Mouse (Mus musculus) intestine, embryonic 15.5 days (tissue): Measurements from ENCODE around the gene Tgfbr2. TPM values are rescaled to one million over a fixed set of nuclear protein-coding genes. Genes with fewer than 3 reads are reported as not detected.
A peak's percentile ranks its signal among the peaks of the same experiment; 100 is the strongest.

ENCODE experiments used
- ATAC-seq: fragments of 200-750 bp; cut with Nextera tagmentation; 2 replicates; pipeline ENCODE4 v1.8.0; 2017; ENCODE audit warnings: moderate TSS enrichment, moderate library complexity
- H3K27ac ChIP-seq: fragments of 300-500 bp; sonication (generic); 2 replicates; pipeline ENCODE4 v1.5.1; 2015; ENCODE audit warnings: mild to moderate bottlenecking, inconsistent platforms
- H3K27me3 ChIP-seq: fragments of 300-500 bp; sonication (generic); replicated peaks from 2 replicates; pipeline ENCODE4 v1.6.1; 2015; ENCODE audit warnings: inconsistent platforms
- H3K36me3 ChIP-seq: fragments of 300-500 bp; sonication (generic); 2 replicates; pipeline ENCODE4 v1.6.1; 2015; ENCODE audit warnings: inconsistent platforms
- H3K4me1 ChIP-seq: fragments of 300-500 bp; sonication (generic); replicated peaks from 2 replicates; pipeline ENCODE4 v1.6.1; 2015; ENCODE audit warnings: inconsistent platforms
- H3K4me2 ChIP-seq: fragments of 300-500 bp; sonication (generic); replicated peaks from 2 replicates; pipeline ENCODE4 v1.6.1; 2015; ENCODE audit warnings: mild to moderate bottlenecking, inconsistent platforms
- H3K4me3 ChIP-seq: fragments of 300-500 bp; sonication (generic); replicated peaks from 2 replicates; pipeline ENCODE4 v1.5.1; 2015; ENCODE audit warnings: inconsistent platforms
- H3K9ac ChIP-seq: fragments of 300-500 bp; sonication (generic); 2 replicates; pipeline ENCODE4 v1.6.1; 2015; ENCODE audit warnings: inconsistent platforms
- H3K9me3 ChIP-seq: fragments of 300-500 bp; sonication (generic); 2 replicates; pipeline ENCODE4 v1.6.1; 2016; ENCODE audit warnings: inconsistent platforms
- WGBS: fragments of 180-500 bp; shearing (Covaris S2); methylation state at CpG from one replicate; pipeline ENCODE4 v1.1.7; 2015; 5-methylcytosine and 5-hydroxymethylcytosine counted together
- polyA plus RNA-seq: library from polyadenylated mRNA; unstranded; fragments of >200 nt; fragmentation: Nextera tagmentation; extraction: Ambion mirVana; gene quantifications from 2 replicates; pipeline ENCODE4 v1.2.1, GENCODE M21; 2015

Gene Tgfbr2
- polyA plus RNA-seq, 1 experiment from 2014 or later = 31.8 TPM

DNA sequence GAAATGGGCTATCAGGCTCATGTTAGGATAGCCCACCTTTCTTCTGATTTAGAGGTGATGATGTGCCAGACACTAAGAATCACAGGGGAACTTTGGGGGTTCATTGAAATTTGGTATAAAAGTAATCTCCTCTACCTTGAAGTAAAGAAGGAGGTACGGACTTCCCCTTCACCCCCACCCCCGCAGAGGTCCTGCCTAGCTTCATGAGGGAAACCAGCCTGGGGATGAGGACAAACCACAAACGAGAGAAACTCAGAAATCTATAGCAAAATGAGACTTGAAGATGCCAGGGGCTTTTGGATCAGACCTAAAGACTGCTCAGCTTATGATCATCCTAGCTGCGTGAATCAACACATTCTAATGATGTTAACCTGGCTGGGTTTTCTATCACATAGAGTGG lies 14.7 kb upstream of the Tgfbr2 start:
- Histone ChIP-seq H3K4me2 (no peak overlapping the region), H3K27me3 (no peaks in the 10 kb centered on the region), H3K9ac (no peak overlapping the region), H3K4me3 (no peak overlapping the region), H3K9me3 (no peaks in the 10 kb centered on the region), H3K36me3 (no peaks in the 10 kb centered on the region), H3K27ac (no peak overlapping the region), H3K4me1 (peaks cover 13% of the 10 kb centered on the region)
- 90% methylated on average over 4 of the region's 4 CpGs for WGBS
- ATAC-seq = no peak

DNA sequence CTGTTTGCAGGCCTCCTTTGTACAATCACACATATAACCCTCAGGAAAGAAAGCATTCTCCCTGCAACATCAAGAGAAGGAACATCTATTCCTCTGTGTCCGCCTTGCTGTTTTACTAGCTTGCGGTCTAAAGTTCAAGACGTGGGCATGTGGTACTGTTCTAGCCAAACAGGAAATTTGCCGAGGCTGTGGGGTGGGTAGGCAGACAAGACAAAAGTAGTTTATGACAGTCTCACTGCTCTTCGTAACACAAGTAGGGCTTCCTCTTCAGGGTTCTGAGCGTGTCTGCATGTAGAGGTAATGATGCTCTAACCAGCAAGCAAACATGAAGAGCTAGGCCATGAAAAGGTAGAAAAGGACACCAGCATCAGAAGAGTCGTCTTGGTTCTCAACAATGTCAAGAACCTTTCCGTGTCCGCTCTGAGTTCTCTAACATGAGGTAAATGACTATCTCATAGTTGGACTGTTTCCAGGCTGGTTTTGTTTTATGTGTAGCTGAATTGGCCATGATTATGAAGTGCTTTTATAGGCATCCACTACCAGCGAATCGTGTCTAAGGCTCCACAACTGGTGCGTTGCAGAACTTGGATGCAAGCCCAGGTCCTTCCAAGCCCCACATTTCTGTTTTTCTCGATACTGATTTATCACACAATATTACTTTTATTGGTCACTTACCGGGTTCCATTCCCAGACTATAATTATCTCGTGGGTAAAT lies 13.9 kb upstream of the Tgfbr2 start:
- no peaks in the 10 kb centered on the region for H3K36me3 ChIP-seq
- WGBS = 61% methylated on average over 15 of the region's 15 CpGs
- no peaks in the 10 kb centered on the region for H3K27me3 ChIP-seq
- H3K4me2 ChIP-seq = no peak overlapping the region
- H3K4me1 ChIP-seq = peaks cover 13% of the 10 kb centered on the region
- no peaks in the 10 kb centered on the region for H3K9me3 ChIP-seq
- ATAC-seq = no peak
- peak overlapping the region; percentile 7; the same call in 1 of the 2 replicates for H3K27ac ChIP-seq
- H3K4me3 ChIP-seq = no peak overlapping the region
- no peak overlapping the region for H3K9ac ChIP-seq

DNA sequence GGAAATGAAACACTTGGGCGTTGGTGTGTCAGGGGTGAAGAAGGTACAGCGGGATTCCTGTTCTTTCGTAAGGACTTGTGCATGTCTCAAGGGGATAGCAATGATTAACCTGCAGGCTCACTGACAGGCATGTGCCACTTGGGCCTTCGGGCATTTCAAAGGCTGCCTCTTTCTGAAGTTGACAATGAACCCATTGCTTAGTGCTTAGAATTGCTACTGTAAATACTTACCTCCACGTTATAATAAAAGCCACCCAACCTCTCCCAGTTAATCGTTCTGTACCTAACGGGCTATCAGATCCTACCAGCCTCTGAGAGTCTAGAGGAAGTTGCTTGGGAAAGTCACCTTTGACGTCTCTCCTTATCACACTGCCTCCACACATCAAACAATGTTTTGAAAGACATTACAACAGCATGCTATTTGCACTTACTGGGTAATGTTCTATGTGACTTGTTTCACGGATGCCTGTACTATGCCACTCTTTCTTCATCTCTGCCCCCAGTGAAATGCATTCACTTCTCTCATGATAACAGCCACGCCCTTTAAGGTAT lies 12.1 kb upstream of the Tgfbr2 start:
- no peaks in the 10 kb centered on the region for H3K9me3 ChIP-seq
- H3K9ac ChIP-seq = no peak overlapping the region
- H3K4me2 ChIP-seq = no peak overlapping the region
- H3K4me3 ChIP-seq = no peak overlapping the region
- peak overlapping the region; percentile 40; the same call in 1 of the 2 replicates for H3K27ac ChIP-seq
- ATAC-seq = peak; percentile 82
- peaks cover 13% of the 10 kb centered on the region for H3K4me1 ChIP-seq
- no peaks in the 10 kb centered on the region for H3K27me3 ChIP-seq
- 62% methylated on average over 10 of the region's 10 CpGs for WGBS
- no peaks in the 10 kb centered on the region for H3K36me3 ChIP-seq

DNA sequence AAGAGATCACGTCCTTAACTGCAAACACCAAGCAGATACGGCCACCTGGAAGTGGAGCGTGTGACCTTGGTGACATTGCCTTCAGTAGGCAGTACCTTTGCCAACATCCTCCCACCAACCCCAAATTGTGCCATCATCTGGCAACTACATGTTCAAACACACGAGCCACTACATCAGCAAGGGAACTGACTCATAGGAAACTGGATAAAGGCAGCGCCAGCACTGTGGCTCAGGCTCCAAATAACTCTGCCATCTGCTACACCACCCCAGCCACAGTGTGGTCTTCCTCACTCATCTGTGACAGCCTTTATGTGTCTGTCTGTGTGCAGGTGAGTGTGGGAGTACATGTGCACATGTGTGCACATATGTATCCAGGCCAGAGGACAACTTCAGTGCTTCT lies 9.7 kb upstream of the Tgfbr2 start:
- no peaks in the 10 kb centered on the region for H3K9me3 ChIP-seq
- H3K4me1 ChIP-seq = peaks cover 13% of the 10 kb centered on the region; the same call in 1 of the 2 replicates
- H3K9ac ChIP-seq = no peak overlapping the region
- no peak overlapping the region for H3K4me2 ChIP-seq
- H3K27ac ChIP-seq = no peak overlapping the region
- ATAC-seq = no peak
- H3K4me3 ChIP-seq = no peak overlapping the region
- no peaks in the 10 kb centered on the region for H3K27me3 ChIP-seq
- WGBS = 89% methylated on average over 5 of the region's 5 CpGs
- H3K36me3 ChIP-seq = no peaks in the 10 kb centered on the region

DNA sequence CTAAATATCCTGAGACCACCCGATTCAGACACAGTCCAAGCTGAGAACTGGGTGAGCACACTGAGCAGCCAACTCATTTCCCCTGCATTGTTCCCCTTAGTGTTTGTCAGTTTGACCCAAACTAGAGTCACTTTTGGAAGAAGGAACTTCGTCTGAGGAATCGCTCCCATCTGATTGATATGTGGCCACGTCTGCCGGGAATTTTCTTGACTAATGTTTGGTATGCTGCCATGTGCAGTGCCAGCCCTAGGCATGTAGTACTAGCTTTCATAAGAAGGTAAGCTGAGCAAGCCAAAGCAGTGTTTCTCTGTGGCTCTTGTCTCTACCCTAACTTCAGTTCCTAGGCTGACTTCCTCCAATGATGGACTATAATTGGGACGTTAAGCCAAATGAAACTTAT lies 7.9 kb upstream of the Tgfbr2 start:
- Histone ChIP-seq H3K9me3 (no peaks in the 10 kb centered on the region), H3K27me3 (no peaks in the 10 kb centered on the region), H3K9ac (no peak overlapping the region), H3K4me2 (no peak overlapping the region), H3K36me3 (no peaks in the 10 kb centered on the region), H3K4me3 (no peak overlapping the region), H3K27ac (no peak overlapping the region), H3K4me1 (peaks cover 6% of the 10 kb centered on the region; the same call in 1 of the 2 replicates)
- no peak for ATAC-seq
- 89% methylated on average over 6 of the region's 6 CpGs for WGBS

DNA sequence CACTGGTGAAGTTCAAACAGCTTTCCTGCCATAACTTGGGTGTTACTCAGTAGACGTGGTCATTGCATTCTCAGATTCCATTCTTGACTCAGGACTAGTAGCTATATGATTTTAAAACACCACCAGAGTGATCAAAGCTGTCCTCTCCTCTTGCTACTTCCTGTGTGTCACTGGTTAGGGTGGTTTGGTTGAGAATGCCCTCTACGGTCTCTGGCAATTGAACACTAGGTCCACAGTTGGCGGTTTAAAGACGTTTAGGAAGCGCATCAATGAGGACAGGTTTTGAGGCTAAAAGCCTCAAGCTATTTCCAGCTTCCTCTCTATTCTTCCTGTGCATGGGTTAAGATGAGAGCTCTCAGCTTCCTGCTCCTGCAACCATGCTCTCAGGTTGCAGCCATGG lies 6.4 kb upstream of the Tgfbr2 start:
- no peaks in the 10 kb centered on the region for H3K27me3 ChIP-seq
- H3K4me3 ChIP-seq = no peak overlapping the region
- H3K4me2 ChIP-seq = no peak overlapping the region
- H3K9ac ChIP-seq = no peak overlapping the region
- H3K36me3 ChIP-seq = no peaks in the 10 kb centered on the region
- no peak for ATAC-seq
- H3K27ac ChIP-seq = no peak overlapping the region
- no peaks in the 10 kb centered on the region for H3K9me3 ChIP-seq
- H3K4me1 ChIP-seq = 0 out of 2 replicates have a peak, but pooled peaks cover under 1% of the 10 kb centered on the region
- 82% methylated on average over 5 of the region's 5 CpGs for WGBS

DNA sequence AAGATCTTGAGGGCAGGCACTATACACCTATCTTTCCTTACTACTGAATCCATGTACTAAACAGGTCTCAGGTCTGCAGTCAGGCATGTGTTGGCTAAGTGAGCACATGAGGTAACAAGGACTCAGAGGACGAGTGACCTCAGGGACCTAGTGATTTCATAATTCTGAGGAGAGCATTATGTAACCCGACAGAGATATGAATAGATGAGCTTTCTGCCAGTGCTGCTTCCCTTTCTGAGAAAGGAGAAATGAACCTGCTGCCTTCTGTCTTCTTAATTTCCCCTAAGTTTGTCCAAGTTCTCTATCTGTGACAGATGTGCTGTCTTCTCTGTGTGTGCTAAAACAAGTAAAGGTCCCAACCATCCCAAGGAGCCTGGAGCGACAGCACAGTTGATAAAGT lies 3.0 kb upstream of the Tgfbr2 start:
- Histone ChIP-seq H3K4me2 (no peak overlapping the region), H3K27me3 (no peaks in the 10 kb centered on the region), H3K9ac (no peak overlapping the region), H3K9me3 (no peaks in the 10 kb centered on the region), H3K4me3 (no peak overlapping the region), H3K27ac (no peak overlapping the region), H3K36me3 (no peaks in the 10 kb centered on the region), H3K4me1 (peaks cover 9% of the 10 kb centered on the region)
- 74% methylated on average over 3 of the region's 3 CpGs for WGBS
- ATAC-seq = no peak

DNA sequence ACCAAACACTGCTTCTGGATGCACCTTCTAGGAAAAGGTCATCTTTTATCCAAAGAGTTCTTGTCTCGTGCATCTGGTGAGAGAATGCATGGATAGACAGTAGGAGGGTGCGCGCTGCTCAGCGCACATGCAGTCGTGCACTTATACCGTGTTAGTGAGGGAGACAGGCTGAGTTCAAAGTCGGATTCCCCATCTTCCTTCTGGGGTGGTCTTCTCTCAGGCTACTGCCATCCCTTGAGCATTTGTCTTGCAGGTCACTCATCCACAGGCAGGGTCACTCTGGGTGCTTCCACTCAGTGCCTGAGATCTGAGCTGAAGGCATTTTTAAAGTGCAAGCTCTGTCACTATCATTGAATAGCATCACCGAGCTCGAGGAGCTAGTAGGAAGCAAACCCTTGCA lies 1.9 kb upstream of the Tgfbr2 start:
- H3K27me3 ChIP-seq = no peaks in the 10 kb centered on the region
- H3K27ac ChIP-seq = no peak overlapping the region
- H3K4me2 ChIP-seq = no peak overlapping the region
- no peaks in the 10 kb centered on the region for H3K36me3 ChIP-seq
- peaks cover 14% of the 10 kb centered on the region for H3K4me1 ChIP-seq
- ATAC-seq = no peak
- WGBS = 90% methylated on average over 9 of the region's 9 CpGs
- H3K4me3 ChIP-seq = no peak overlapping the region
- H3K9ac ChIP-seq = no peak overlapping the region; the same call in 1 of the 2 replicates
- no peaks in the 10 kb centered on the region for H3K9me3 ChIP-seq

DNA sequence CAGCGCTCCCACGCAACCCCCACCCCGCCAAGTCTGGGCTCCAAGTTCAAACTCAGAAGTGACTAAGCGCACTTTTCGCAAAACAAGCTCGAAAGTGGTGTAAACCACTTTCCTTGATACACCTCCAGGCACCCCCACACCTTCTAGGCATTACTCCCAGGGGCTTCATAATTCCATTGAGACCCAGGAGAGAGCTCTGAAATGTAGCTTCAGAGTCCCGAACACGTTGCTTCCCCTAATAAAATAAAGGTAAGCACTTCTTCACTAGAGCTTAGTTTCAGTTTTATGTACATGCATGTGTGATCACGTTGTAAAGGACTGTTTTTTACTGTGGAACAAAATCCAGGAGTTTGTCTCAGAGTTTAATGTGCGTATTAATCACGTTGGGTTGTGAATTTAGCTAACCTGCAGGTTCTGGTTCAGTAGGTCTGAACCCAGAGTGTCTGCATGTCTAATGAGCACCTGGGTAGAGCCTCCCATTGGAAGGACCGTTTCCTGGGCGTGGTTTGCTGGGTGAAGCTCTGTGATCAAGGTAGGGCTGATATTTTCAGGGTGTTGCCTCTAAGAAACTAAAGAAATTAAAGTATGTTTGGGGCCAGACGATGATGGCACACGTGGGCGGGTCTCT lies 442 bp upstream of the Tgfbr2 start:
- H3K27me3 ChIP-seq = no peaks in the 10 kb centered on the region
- H3K9ac ChIP-seq = peak overlapping the region; percentile 97
- H3K4me1 ChIP-seq = peaks cover 18% of the 10 kb centered on the region
- no peaks in the 10 kb centered on the region for H3K9me3 ChIP-seq
- H3K36me3 ChIP-seq = no peaks in the 10 kb centered on the region
- peak overlapping the region; percentile 89 for H3K4me3 ChIP-seq
- peak overlapping the region; percentile 98 for H3K27ac ChIP-seq
- ATAC-seq = peak; percentile 74
- 8% methylated on average over 16 of the region's 16 CpGs for WGBS
- peak overlapping the region; percentile 69 for H3K4me2 ChIP-seq

DNA sequence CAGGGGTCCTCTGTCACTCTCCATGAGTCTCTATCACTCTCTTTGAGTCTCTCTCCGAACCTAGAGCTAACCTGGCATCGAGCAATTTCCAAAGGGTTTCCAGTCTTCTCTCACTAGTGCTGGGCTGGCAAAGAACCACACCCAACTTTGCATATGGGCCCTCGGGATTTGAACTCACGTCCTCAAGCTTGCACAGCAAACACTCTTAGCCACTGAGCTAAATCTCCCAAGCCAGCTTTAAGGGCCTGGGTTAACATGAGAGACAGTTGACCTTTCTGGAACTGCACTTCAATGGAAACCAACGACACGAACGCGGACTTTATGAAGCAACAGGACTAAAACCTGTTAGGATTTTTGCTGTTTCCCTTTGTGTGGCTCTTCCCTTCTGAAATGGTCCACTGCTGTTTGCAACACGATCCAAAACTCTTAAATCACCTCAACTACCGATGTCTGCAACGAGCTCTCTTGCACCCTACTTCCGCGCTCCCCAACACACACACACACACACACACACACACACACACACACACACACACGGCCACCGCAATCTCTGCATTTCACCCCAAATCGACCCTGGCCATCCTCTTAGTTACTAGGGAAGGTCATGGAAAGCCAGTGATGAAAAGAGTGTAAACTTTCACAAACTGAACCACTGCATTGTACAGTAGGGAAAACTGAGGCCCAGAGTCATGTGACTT lies 1.5 kb downstream of the Tgfbr2 start:
- 55% methylated on average over 16 of the region's 16 CpGs for WGBS
- peak overlapping the region; percentile 97 for H3K9ac ChIP-seq
- no peaks in the 10 kb centered on the region for H3K36me3 ChIP-seq
- H3K4me3 ChIP-seq = peak overlapping the region; percentile 89
- no peaks in the 10 kb centered on the region for H3K9me3 ChIP-seq
- no peak for ATAC-seq
- peaks cover 24% of the 10 kb centered on the region for H3K4me1 ChIP-seq
- H3K27me3 ChIP-seq = no peaks in the 10 kb centered on the region
- peak overlapping the region; percentile 98 for H3K27ac ChIP-seq
- peak overlapping the region; percentile 69 for H3K4me2 ChIP-seq

DNA sequence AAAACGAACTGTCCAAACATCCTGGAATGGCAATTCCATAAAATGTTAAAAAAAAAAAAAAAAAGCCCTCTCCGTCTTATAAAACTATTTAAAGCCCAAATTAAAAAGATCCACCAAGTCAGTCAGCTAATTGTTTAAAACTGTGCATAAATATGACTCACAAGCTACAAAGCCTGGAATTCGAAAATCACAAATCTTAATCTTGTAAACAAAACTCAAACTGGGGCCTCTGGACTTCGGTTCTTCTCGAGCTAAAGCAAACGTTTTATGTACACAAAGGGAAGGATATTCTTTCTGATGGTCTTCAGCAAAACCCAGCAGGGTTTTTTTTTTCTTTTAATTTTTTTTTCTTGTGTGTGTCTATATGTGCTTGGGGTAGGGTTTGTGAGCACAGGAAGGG lies 2.1 kb downstream of the Tgfbr2 start:
- Histone ChIP-seq H3K27me3 (no peaks in the 10 kb centered on the region), H3K4me2 (peak overlapping the region; percentile 69), H3K9me3 (no peaks in the 10 kb centered on the region), H3K27ac (peak overlapping the region; percentile 98), H3K9ac (peak overlapping the region; percentile 97; the same call in 1 of the 2 replicates), H3K36me3 (no peaks in the 10 kb centered on the region), H3K4me1 (peaks cover 24% of the 10 kb centered on the region), H3K4me3 (peak overlapping the region; percentile 89)
- no peak for ATAC-seq
- 19% methylated on average over 6 of the region's 6 CpGs for WGBS

DNA sequence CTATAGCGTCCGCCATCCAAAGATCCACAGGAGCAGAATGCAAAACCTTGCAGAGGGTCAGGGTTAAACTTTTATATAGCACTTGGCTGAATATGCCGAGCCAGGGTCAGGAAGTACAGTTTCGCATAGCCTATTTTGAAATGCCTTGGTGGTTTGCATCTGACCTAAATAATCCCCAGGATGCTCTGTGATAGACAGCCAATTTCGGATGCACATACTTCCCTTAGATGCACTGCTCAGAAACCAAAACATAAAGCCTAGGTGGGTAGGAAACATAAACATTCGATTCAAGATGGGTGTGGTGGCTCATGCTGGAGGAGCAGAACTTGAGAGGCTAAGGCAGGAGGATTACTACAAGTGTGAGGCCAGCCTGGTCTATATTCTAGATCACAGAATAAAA lies 6.1 kb downstream of the Tgfbr2 start:
- Histone ChIP-seq H3K4me1 (peaks cover 26% of the 10 kb centered on the region), H3K27ac (no peak overlapping the region), H3K4me3 (no peak overlapping the region), H3K9me3 (no peaks in the 10 kb centered on the region), H3K4me2 (no peak overlapping the region), H3K9ac (no peak overlapping the region), H3K27me3 (no peaks in the 10 kb centered on the region), H3K36me3 (0 out of 2 replicates have a peak, but pooled peaks cover 4% of the 10 kb centered on the region)
- no peak for ATAC-seq
- WGBS = 51% methylated on average over 6 of the region's 6 CpGs
